Mouse (Mus musculus): Measurements from ENCODE around the gene Ms4a4d. TPM values are rescaled to one million over a fixed set of nuclear protein-coding genes. Genes with fewer than 3 reads are reported as not detected.
"Not testable (repeated sequence)": the region's sequence is repeated elsewhere in the genome, so short reads cannot be mapped to it uniquely, and the experiment has no call there.

The Ms4a4d gene
- polyA plus RNA-seq (2015; fragmentation: Nextera tagmentation; extraction: Ambion mirVana), result 0.10 and 0.30 TPM in 2 replicates

DNA sequence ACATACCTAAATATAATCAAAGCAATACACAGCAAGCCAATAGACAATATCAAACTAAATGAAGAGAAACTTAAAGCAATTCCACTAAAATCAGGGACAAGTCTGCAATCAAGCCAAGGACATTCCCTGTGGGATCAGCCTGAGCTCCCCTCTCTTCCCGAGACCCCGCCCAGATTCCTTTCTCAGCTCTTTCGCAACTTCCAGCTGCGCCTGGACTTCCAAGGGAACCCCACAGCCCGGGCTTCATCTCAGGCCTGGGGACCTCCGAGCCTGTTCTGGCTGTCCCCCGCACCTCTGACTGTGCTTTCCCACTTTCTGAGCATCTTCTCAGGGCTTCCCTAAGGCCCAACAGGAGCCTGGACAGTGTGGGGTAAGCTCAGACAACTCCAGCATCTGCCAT, at the start of gene Ms4a4d:
TSS of gene Ms4a4d (plus strand) at position 209 of the 400 bp plus-strand sequence.
- Histone ChIP-seq H3K9ac (no peak within 1 kb of the TSS), H3K9me3 (replicated peaks) (no peaks in the 10 kb centered on the region), H3K36me3 (no peaks in the 10 kb centered on the region), H3K4me2 (no peak within 1 kb of the TSS), H3K27ac (no peak within 1 kb of the TSS), H3K4me3 (replicated peaks) (no peak within 1 kb of the TSS), H3K27me3 (no peaks in the 10 kb centered on the region), H3K4me1 (no peaks in the 10 kb centered on the region)
- no peak for ATAC-seq (replicated peaks; ENCODE audit: low FRiP score)
- WGBS, result 12% methylated on average over 7 of the region's 7 CpGs

DNA sequence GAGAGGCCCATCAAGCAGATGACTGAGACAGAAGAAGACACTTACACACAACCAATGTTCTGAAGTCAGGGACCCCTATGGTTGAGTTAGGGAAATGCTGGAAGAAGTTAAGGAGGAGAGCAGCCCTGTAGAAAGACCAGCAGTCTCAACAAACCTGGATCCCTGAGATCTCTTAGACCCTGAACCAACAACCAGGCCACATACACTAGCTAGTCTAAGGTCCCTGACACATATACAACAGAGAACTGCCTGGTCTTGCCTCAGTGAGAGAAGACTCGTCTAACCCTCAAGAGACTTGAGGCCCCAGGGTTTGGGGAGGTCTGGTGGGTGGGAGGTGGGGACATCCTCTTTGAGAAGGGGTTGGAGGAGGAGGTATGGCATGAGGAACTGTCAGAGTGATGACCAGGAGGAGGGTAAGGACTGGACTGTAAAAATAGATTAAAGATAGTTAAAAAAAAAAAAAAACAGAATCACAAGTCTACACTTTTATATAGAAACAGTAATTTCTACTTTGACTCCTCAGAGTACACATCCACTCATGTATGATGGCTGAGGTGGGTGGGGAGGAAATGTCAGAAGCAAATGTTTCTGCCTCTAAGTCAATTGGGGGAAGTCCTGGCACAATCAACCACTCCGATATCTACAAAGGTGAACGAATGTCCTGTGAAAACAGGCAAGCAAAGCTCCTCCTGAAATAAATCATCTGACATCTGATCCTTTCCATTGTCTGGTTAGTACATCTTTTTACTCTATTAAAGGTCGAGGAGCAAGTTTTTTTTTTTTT, 45.0 kb upstream of the Ms4a4d start:
- no peak overlapping the region for H3K4me3 ChIP-seq (replicated peaks)

DNA sequence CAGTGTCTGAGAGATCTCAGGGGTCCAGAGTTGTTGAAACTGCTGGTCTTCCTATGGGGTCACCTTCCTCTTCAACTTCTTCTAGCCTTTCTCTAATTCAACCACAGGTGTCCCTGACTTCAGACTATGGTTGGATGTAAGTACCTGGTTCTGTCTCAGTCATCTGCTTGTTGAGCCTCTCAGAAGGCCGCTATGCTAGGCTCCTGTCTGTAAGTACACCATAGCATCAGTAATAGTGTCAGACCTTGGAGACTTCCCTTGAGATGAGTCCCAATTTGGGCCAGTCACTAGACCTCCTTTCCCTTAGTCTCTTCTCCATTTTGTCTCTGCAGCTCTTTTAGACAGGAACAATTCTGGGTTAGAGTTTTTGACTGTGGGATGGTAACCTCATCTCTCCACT, 43.9 kb upstream of the Ms4a4d start:
- H3K27ac ChIP-seq, result no peak overlapping the region
- no peaks in the 10 kb centered on the region for H3K36me3 ChIP-seq
- no peaks in the 10 kb centered on the region for H3K4me1 ChIP-seq
- H3K4me3 ChIP-seq (replicated peaks), result no peak overlapping the region
- no peak overlapping the region for H3K9ac ChIP-seq
- H3K27me3 ChIP-seq, result no peaks in the 10 kb centered on the region
- H3K9me3 ChIP-seq (replicated peaks), result no peaks in the 10 kb centered on the region
- ATAC-seq (replicated peaks; ENCODE audit: low FRiP score), result no peak
- WGBS, result 91% methylated on average over 1 of the region's 1 CpGs
- H3K4me2 ChIP-seq, result no peak overlapping the region

More for the DNA sequence above, 45.0 kb upstream of the Ms4a4d start:
- H3K27me3 ChIP-seq, result no peaks in the 10 kb centered on the region
- H3K4me2 ChIP-seq, result no peak overlapping the region
- WGBS, result 66% methylated on average over 4 of the region's 4 CpGs
- ATAC-seq (replicated peaks; ENCODE audit: low FRiP score), result no peak
- H3K9ac ChIP-seq, result no peak overlapping the region
- no peaks in the 10 kb centered on the region for H3K4me1 ChIP-seq
- no peak overlapping the region for H3K27ac ChIP-seq
- no peaks in the 10 kb centered on the region for H3K36me3 ChIP-seq
- H3K9me3 ChIP-seq (replicated peaks), result no peaks in the 10 kb centered on the region

DNA sequence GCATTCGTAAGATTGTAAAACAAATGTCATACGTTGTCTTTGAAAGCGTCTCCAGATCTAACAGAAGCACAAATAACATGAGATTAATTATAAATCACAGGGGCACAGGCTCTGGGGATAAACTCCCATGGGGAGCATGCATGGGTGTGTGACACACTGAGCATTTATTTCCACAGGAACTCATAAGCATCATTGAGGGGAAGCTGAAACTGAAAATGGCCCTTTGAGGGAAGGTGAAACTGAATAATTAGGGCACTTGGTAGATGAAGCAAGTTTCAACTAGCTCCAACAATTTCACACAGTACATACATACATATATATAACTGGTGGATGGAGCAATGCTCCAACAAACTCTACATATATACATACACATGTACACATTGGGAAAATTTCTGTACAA, 42.1 kb upstream of the Ms4a4d start:
- Histone ChIP-seq H3K27me3 (no peaks in the 10 kb centered on the region), H3K9me3 (replicated peaks) (no peaks in the 10 kb centered on the region), H3K9ac (no peak overlapping the region), H3K4me2 (no peak overlapping the region), H3K27ac (no peak overlapping the region), H3K36me3 (no peaks in the 10 kb centered on the region), H3K4me3 (replicated peaks) (no peak overlapping the region), H3K4me1 (no peaks in the 10 kb centered on the region)
- 84% methylated on average over 3 of the region's 3 CpGs for WGBS
- ATAC-seq (replicated peaks; ENCODE audit: low FRiP score), result no peak

DNA sequence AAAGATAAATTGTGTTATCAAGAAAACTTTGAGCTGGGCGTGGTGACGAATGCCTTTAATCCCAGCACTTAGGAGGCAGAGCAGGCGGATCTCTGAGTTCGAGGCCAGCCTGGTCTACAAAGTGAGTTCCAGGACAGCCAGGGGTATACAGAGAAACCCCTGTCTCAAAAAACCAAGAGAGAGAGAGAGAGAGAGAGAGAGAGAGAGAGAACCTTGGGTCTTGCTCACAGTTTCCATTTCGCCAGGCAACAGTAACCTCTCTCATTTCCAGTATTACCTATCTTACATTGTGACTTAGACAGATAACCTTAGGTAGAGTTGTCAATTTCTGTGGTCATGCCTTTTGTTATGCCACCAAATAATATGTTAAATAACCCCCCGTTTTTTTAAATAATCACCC, 40.2 kb upstream of the Ms4a4d start:
- 81% methylated on average over 6 of the region's 6 CpGs for WGBS

DNA sequence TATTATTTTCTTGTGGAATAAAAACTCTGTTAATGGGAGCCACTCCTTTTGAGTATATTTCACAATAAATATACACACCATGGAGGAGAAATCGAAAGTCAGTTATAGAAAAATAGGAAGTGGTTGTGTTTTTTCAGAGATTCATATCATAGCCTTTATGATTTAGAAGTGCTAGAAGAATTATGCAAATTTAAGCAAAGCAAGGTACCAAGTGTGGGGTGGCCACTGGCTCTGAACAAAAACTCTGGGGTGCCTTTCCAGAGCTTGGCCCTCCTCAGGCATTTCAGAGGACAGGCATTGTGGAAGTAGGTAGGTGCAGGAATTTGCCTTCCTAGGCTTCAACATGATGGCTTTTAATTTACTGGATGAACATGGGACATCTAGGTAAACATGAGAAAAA, 39.3 kb upstream of the Ms4a4d start:
- H3K27me3 ChIP-seq; ATAC-seq (replicated peaks; ENCODE audit: low FRiP score); H3K4me1 ChIP-seq; H3K9me3 ChIP-seq (replicated peaks); H3K27ac ChIP-seq; H3K4me3 ChIP-seq (replicated peaks); H3K4me2 ChIP-seq; H3K36me3 ChIP-seq; H3K9ac ChIP-seq: not testable (repeated sequence)
- 81% methylated on average over 1 of the region's 1 CpGs for WGBS

More for the DNA sequence above, 40.2 kb upstream of the Ms4a4d start:
- Histone ChIP-seq H3K9ac (no peak overlapping the region), H3K27ac (no peak overlapping the region), H3K4me1 (no peaks in the 10 kb centered on the region), H3K4me2 (no peak overlapping the region), H3K36me3 (no peaks in the 10 kb centered on the region), H3K4me3 (replicated peaks) (no peak overlapping the region), H3K27me3 (no peaks in the 10 kb centered on the region), H3K9me3 (replicated peaks) (no peaks in the 10 kb centered on the region)
- ATAC-seq (replicated peaks; ENCODE audit: low FRiP score), result no peak

DNA sequence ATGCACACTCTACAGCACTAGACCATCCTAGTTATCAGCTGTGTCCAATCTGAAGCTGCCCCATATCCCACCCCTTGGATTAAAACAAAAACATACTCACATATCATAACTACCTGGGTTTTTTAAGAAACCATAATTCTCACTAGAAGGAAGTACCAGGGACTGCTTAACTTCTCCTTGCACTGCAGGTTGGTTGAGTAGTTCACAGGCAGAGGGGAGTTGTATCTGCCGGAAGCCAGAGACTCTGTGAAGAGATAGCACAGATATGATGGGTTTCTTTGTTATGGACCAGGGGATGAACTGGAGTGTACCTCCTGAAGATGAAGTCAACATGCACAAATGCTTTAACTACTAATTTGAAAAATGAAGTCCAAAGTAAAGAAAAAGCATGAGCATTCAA, 35.8 kb upstream of the Ms4a4d start:
- Histone ChIP-seq H3K4me3 (replicated peaks) (no peak overlapping the region), H3K27ac (no peak overlapping the region), H3K4me2 (no peak overlapping the region), H3K9ac (no peak overlapping the region), H3K27me3 (no peaks in the 10 kb centered on the region), H3K9me3 (replicated peaks) (no peaks in the 10 kb centered on the region), H3K36me3 (no peaks in the 10 kb centered on the region), H3K4me1 (no peaks in the 10 kb centered on the region)
- 92% methylated on average over 1 of the region's 1 CpGs for WGBS
- no peak for ATAC-seq (replicated peaks; ENCODE audit: low FRiP score)

DNA sequence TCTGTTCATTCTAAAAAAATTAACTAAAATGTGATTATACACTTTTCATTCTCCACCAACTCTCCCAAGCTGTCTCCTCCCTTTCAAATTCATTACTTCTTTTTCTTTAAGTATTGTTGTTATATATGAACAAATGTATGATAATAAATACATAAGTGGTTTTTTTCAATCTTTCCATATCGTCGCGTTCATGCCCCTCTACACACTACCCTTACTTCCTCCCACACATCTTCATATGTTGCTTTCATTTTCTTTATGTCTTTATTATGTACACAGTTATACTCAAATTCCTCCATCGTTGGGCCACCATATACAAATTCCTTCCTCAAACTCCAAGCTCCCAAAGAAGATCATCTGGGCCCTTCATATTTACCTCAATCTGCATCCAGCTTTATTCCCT, 35.3 kb upstream of the Ms4a4d start:
- Histone ChIP-seq H3K9ac (no peak overlapping the region), H3K36me3 (no peaks in the 10 kb centered on the region), H3K27ac (no peak overlapping the region), H3K4me1 (no peaks in the 10 kb centered on the region), H3K27me3 (no peaks in the 10 kb centered on the region), H3K4me3 (replicated peaks) (no peak overlapping the region), H3K4me2 (no peak overlapping the region), H3K9me3 (replicated peaks) (no peaks in the 10 kb centered on the region)
- WGBS, result 89% methylated on average over 4 of the region's 4 CpGs
- no peak for ATAC-seq (replicated peaks; ENCODE audit: low FRiP score)

DNA sequence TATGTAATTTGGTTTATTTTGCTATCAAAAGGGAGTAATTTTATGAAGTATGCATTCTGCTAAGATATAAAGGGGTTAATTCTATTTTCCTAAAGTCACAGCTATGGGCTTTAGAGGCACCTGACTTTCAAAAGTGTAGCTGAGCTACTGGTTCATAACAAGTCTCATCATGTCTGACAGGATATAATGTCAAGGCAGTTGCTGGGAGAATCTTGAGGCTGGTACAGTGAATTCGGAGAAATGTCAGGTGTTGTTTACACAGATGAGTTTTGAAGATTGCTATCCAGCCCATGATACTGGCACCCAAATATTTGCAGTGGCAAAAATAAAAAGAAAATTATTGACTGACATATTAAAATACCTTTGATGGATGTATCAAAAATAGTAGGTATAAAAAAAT, 31.7 kb upstream of the Ms4a4d start:
- no peaks in the 10 kb centered on the region for H3K9me3 ChIP-seq (replicated peaks)
- ATAC-seq (replicated peaks; ENCODE audit: low FRiP score), result no peak
- H3K9ac ChIP-seq, result no peak overlapping the region
- no peaks in the 10 kb centered on the region for H3K4me1 ChIP-seq
- 84% methylated on average over 1 of the region's 1 CpGs for WGBS
- no peaks in the 10 kb centered on the region for H3K36me3 ChIP-seq
- no peaks in the 10 kb centered on the region for H3K27me3 ChIP-seq
- H3K4me3 ChIP-seq (replicated peaks), result no peak overlapping the region
- H3K4me2 ChIP-seq, result no peak overlapping the region
- H3K27ac ChIP-seq, result no peak overlapping the region

DNA sequence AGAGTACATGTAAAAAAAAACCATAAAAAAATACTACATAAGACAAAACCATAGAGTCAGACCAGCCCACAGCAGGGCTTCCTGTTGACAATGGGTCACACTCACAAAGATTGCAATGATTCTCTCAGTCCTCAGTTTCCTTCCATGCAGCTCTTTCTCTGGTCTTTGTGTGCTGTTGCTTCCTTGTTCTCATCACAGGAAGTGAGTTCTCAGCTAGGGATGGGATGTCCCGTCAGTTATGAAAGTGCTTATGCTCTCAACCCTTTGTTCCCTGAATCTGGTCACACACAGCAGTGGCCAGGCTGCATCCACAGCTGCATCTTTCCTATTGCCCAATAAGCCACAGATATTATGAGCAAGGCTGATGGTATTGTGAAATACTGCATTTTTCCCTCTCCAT, 23.1 kb upstream of the Ms4a4d start:
- Histone ChIP-seq H3K27ac (no peak overlapping the region), H3K4me3 (replicated peaks) (no peak overlapping the region)
- 73% methylated on average over 1 of the region's 1 CpGs for WGBS

DNA sequence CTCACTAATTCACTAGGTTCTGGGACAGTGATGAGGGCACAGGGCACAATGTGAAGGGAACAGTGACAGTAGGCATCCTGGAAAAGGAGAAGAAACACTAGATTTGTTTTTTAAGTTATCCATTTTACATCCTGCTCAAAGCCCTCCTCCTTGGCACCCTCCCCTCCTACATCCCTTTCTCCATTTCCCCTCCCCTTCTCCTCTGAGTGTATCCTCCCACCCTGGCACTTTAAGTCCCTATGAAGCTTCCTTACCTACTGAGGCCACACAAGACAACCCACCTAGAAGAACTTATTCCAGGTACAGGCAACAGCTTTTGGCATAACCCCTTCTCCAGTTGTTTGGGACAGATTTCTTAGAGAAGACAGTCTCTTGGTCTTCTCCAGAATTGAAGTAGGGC, 20.4 kb upstream of the Ms4a4d start, which contains the start of gene Ms4a6b:
TSS of gene Ms4a6b (plus strand) at position 267 of the 400 bp plus-strand sequence.
- Histone ChIP-seq H3K27ac (no peak within 1 kb of the TSS), H3K4me2 (no peak within 1 kb of the TSS), H3K9ac (no peak within 1 kb of the TSS), H3K36me3 (no peaks in the 10 kb centered on the region), H3K4me1 (no peaks in the 10 kb centered on the region), H3K4me3 (replicated peaks) (no peak within 1 kb of the TSS), H3K27me3 (no peaks in the 10 kb centered on the region), H3K9me3 (replicated peaks) (no peaks in the 10 kb centered on the region)
- ATAC-seq (replicated peaks; ENCODE audit: low FRiP score), result no peak

More for the DNA sequence above, 23.1 kb upstream of the Ms4a4d start:
- Histone ChIP-seq H3K36me3 (no peaks in the 10 kb centered on the region), H3K9me3 (replicated peaks) (no peaks in the 10 kb centered on the region), H3K4me2 (no peak overlapping the region), H3K4me1 (no peaks in the 10 kb centered on the region), H3K27me3 (no peaks in the 10 kb centered on the region), H3K9ac (no peak overlapping the region)
- no peak for ATAC-seq (replicated peaks; ENCODE audit: low FRiP score)

DNA sequence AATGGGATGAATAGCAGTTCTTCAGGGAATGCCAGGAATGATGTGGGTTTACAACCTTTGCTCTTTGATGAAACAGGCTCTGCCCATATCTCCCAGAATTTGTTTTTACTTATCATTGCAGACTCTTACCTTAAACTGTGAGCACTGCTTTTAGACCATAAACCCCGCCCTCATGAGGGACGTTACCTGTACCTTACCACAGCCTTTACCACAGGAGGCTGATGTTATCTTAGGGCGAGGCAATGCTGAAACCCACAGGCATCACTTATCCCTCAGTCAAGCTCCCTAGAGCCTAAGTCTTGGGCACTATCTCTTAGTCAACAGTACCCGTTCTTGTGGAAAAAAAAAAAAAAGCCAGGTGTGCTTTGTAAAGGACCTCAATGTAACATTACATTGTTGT, 19.8 kb upstream of the Ms4a4d start:
- Histone ChIP-seq H3K4me1 (no peaks in the 10 kb centered on the region), H3K27ac (no peak overlapping the region), H3K9me3 (replicated peaks) (no peaks in the 10 kb centered on the region), H3K36me3 (no peaks in the 10 kb centered on the region), H3K9ac (no peak overlapping the region), H3K27me3 (no peaks in the 10 kb centered on the region), H3K4me2 (no peak overlapping the region), H3K4me3 (replicated peaks) (no peak overlapping the region)
- 67% methylated on average over 4 of the region's 4 CpGs for WGBS
- no peak for ATAC-seq (replicated peaks; ENCODE audit: low FRiP score)

DNA sequence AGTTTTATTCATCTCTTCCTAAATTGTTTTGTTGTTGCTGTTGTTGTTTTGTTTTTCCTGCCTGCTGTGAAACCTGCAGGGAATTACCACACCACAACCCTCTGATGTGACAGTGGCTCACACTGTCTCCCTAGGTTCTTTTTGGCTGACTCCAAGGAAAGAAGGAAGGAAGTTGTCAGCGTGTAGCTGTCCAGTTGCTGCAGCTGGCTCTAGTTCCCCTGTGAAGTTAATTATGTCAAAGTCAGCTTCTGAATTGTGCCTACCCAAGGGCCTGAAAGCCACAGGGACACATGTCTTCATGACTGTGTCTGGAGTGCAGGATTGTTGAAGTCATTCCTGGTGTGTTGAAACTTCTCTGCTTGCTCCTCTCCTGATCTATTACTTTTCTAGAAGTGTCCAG, 19.2 kb upstream of the Ms4a4d start:
- H3K27ac ChIP-seq; H3K4me1 ChIP-seq; H3K4me3 ChIP-seq (replicated peaks); H3K9me3 ChIP-seq (replicated peaks); H3K36me3 ChIP-seq; H3K27me3 ChIP-seq; H3K4me2 ChIP-seq; H3K9ac ChIP-seq; ATAC-seq (replicated peaks; ENCODE audit: low FRiP score): not testable (repeated sequence)
- 28% methylated on average over 1 of the region's 1 CpGs for WGBS
